Mouse (Mus musculus): ENCODE measurements around the gene Clasp2. TPM values are rescaled to one million over a fixed set of nuclear protein-coding genes. Genes with fewer than 3 reads are reported as not detected.

Clasp2 gene
- polyA plus RNA-seq, 2 experiments = 18.7 to 21.4 TPM

DNA sequence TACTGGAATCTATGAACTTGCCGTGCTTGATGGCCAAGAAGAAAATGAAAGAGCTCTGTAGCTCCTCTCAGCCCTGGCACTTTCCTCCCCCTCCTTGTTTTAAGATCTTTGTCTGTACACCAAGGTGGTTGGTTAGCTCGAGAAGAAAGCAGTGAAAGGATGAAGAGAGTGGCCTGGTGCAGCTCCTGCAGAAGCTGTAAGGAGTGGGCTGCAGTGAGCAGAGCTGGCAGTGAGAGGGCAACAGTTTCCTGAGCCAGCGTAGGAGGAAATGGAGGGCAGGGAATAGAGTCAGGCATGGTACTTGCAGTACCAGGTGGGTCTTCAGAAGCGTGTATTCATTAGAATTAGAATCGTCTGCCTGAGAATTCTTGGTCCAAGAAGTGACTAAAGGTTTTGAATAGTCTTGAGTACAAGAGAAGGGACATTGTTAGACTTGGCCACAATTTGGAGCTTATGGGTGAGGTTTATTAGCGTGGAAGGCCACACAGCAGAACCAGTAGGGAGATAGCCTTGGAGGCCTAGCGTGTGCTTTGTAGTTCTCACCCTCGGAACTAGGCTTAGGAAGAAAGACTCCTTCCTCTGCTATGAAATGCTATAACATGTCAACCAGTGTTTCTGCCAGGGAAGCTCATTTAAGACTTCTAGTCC is 116.1 kb downstream of the Clasp2 start:
- TF ChIP-seq POLR2A (IDR thresholded peaks at IDR 0.05; ENCODE audit: borderline replicate concordance, extremely low read depth, insufficient read depth, insufficient read length) = no peak
- Histone ChIP-seq H3K4me2 (replicated peaks; ENCODE audit: low read depth, low read length, severe bottlenecking) (no peak overlapping the region), H3K36me3 (ENCODE audit: control insufficient read depth, insufficient read depth, low read length) (peaks cover 27% of the 10 kb centered on the region), H3K9ac (ENCODE audit: low read depth, low read length, severe bottlenecking) (no peak overlapping the region), H3K27ac (replicated peaks; ENCODE audit: low read depth, low read length) (no peak overlapping the region), H3K4me3 (replicated peaks; ENCODE audit: low read length) (no peak overlapping the region), H3K4me1 (ENCODE audit: control insufficient read depth, insufficient read depth, low read length) (no peaks in the 10 kb centered on the region), H3K9me3 (ENCODE audit: control insufficient read depth, low read length) (no peaks in the 10 kb centered on the region), H3K27me3 (ENCODE audit: control insufficient read depth, insufficient read depth, low read length) (no peaks in the 10 kb centered on the region)
- ATAC-seq (ENCODE audit: low FRiP score, low read depth) = no peak
- no peak for DNase-seq (ENCODE audit: low spot score)
- 83% methylated on average over 8 of the region's 8 CpGs for WGBS

DNA sequence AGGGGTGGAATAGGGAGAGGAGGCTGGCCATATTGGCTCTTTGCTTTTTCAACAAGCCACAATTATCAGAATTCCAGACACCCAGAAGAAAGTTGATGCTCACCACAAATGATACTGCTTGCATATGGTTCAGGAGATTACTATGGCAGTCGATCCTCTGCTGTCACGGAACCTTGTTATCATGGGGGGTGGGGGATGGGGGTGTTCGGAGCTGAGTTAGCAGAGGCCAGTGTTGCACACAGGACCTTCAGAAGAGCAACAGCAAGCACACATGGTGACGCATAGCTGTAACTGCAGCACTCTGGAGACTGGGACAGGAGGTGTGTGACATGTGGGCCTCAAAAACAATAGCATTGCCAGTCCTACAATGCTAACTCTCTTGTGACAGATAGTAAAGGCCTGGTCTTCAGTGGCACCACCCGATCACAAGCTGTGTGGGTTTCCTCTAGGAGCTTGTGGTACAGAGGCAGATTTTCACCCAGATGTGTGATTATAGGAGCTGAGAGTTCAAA is 116.7 kb downstream of the Clasp2 start:
- Histone ChIP-seq H3K9me3 (ENCODE audit: control insufficient read depth, low read length) (no peaks in the 10 kb centered on the region), H3K27me3 (ENCODE audit: control insufficient read depth, insufficient read depth, low read length) (no peaks in the 10 kb centered on the region), H3K4me1 (ENCODE audit: control insufficient read depth, insufficient read depth, low read length) (no peaks in the 10 kb centered on the region), H3K4me3 (replicated peaks; ENCODE audit: low read length) (no peak overlapping the region), H3K36me3 (ENCODE audit: control insufficient read depth, insufficient read depth, low read length) (peaks cover 22% of the 10 kb centered on the region), H3K9ac (ENCODE audit: low read depth, low read length, severe bottlenecking) (no peak overlapping the region), H3K4me2 (replicated peaks; ENCODE audit: low read depth, low read length, severe bottlenecking) (no peak overlapping the region), H3K27ac (replicated peaks; ENCODE audit: low read depth, low read length) (no peak overlapping the region)
- DNase-seq (ENCODE audit: low spot score) (no peak), ATAC-seq (ENCODE audit: low FRiP score, low read depth) (no peak)
- 77% methylated on average over 5 of the region's 5 CpGs for WGBS
- no peak for TF ChIP-seq POLR2A (IDR thresholded peaks at IDR 0.05; ENCODE audit: borderline replicate concordance, extremely low read depth, insufficient read depth, insufficient read length)

- Histone ChIP-seq H3K27me3 (ENCODE audit: control insufficient read depth, insufficient read depth, low read length) (no peaks in the 10 kb centered on the region), H3K27ac (replicated peaks; ENCODE audit: low read depth, low read length) (no peak overlapping the region), H3K4me3 (replicated peaks; ENCODE audit: low read length) (no peak overlapping the region), H3K9me3 (ENCODE audit: control insufficient read depth, low read length) (no peaks in the 10 kb centered on the region), H3K9ac (ENCODE audit: low read depth, low read length, severe bottlenecking) (no peak overlapping the region), H3K4me2 (replicated peaks; ENCODE audit: low read depth, low read length, severe bottlenecking) (no peak overlapping the region), H3K36me3 (ENCODE audit: control insufficient read depth, insufficient read depth, low read length) (peaks cover 19% of the 10 kb centered on the region), H3K4me1 (ENCODE audit: control insufficient read depth, insufficient read depth, low read length) (no peaks in the 10 kb centered on the region)
- TF ChIP-seq POLR2A (IDR thresholded peaks at IDR 0.05; ENCODE audit: borderline replicate concordance, extremely low read depth, insufficient read depth, insufficient read length) = no peak
- WGBS = 90% methylated on average over 5 of the region's 5 CpGs
- ATAC-seq (ENCODE audit: low FRiP score, low read depth) (no peak), DNase-seq (ENCODE audit: low spot score) (no peak)
Measured at GRCm38 (mm10) chr9:113859420-113859819, 118.1 kb downstream of the Clasp2 start.

- no peak for TF ChIP-seq POLR2A (IDR thresholded peaks at IDR 0.05; ENCODE audit: borderline replicate concordance, extremely low read depth, insufficient read depth, insufficient read length)
- H3K4me1 ChIP-seq (ENCODE audit: control insufficient read depth, insufficient read depth, low read length) = no peaks in the 10 kb centered on the region
- WGBS = 85% methylated on average over 5 of the region's 5 CpGs
Measured at GRCm38 (mm10) chr9:113863370-113863999, 122.2 kb downstream of the Clasp2 start.

GRCm38 (mm10) chr9:113867951-113868350 is 126.7 kb downstream of the Clasp2 start:
- Histone ChIP-seq H3K4me3 (replicated peaks; ENCODE audit: low read length) (no peak overlapping the region), H3K36me3 (ENCODE audit: control insufficient read depth, insufficient read depth, low read length) (peaks cover 43% of the 10 kb centered on the region), H3K27ac (replicated peaks; ENCODE audit: low read depth, low read length) (no peak overlapping the region), H3K4me2 (replicated peaks; ENCODE audit: low read depth, low read length, severe bottlenecking) (no peak overlapping the region), H3K9ac (ENCODE audit: low read depth, low read length, severe bottlenecking) (no peak overlapping the region), H3K9me3 (ENCODE audit: control insufficient read depth, low read length) (no peaks in the 10 kb centered on the region), H3K4me1 (ENCODE audit: control insufficient read depth, insufficient read depth, low read length) (no peaks in the 10 kb centered on the region), H3K27me3 (ENCODE audit: control insufficient read depth, insufficient read depth, low read length) (no peaks in the 10 kb centered on the region)
- DNase-seq (ENCODE audit: low spot score) = no peak
- WGBS = 86% methylated on average over 5 of the region's 5 CpGs
- ATAC-seq (ENCODE audit: low FRiP score, low read depth) = no peak
- TF ChIP-seq POLR2A (IDR thresholded peaks at IDR 0.05; ENCODE audit: borderline replicate concordance, extremely low read depth, insufficient read depth, insufficient read length) = no peak

More at GRCm38 (mm10) chr9:113863370-113863999, 122.2 kb downstream of the Clasp2 start:
- no peak overlapping the region for H3K4me3 ChIP-seq (replicated peaks; ENCODE audit: low read length)
- H3K9ac ChIP-seq (ENCODE audit: low read depth, low read length, severe bottlenecking) = no peak overlapping the region
- no peaks in the 10 kb centered on the region for H3K9me3 ChIP-seq (ENCODE audit: control insufficient read depth, low read length)
- H3K27me3 ChIP-seq (ENCODE audit: control insufficient read depth, insufficient read depth, low read length) = no peaks in the 10 kb centered on the region
- no peak overlapping the region for H3K4me2 ChIP-seq (replicated peaks; ENCODE audit: low read depth, low read length, severe bottlenecking)
- H3K27ac ChIP-seq (replicated peaks; ENCODE audit: low read depth, low read length) = no peak overlapping the region
- H3K36me3 ChIP-seq (ENCODE audit: control insufficient read depth, insufficient read depth, low read length) = peaks cover 20% of the 10 kb centered on the region
- ATAC-seq (ENCODE audit: low FRiP score, low read depth) = no peak
- DNase-seq (ENCODE audit: low spot score) = no peak

All from limb, embryonic 14.5 days (tissue).